Mouse (Mus musculus): ENCODE results near the gene Eif4ebp2.

DNA sequence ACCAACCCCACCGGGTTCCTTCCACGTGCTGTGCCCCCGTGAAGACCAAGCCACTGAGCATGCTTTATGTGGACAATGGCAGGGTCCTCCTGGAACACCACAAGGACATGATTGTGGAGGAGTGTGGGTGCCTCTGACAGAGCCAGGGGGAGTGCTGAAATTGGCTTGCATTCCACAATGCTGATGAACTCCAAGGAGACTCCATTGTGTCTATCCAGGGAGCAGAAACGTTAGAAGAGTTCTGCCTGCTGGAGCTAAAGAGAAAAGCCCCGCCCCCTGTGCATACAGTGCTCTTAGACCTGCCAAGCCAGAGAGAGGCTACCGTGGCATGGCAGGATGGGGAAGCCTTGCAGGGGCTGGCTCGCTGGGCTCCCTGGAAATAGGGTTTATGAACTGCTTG lies 28.0 kb downstream of the Eif4ebp2 start:
- TF ChIP-seq CTCF (IDR thresholded peaks at IDR 0.05; ENCODE audit: extremely low read depth, insufficient read length, insufficient replicate concordance, low read depth, low read length) (no peak), POLR2A (IDR thresholded peaks at IDR 0.05; ENCODE audit: low read depth, low read length) (no peak)
